Mouse (Mus musculus) ovary, adult 18-20 months (tissue): Measurements from ENCODE around the gene Lpcat1.

Experiments used
- DNase-seq: peaks from one replicate; pipeline ENCODE4 v3.0.0; 2022; ENCODE audit warnings: low spot score, mixed read lengths

Lpcat1 gene

GRCm38 (mm10) chr13:73446943-73447342 lies 20.1 kb upstream of the Lpcat1 start:
- no peak for DNase-seq

- DNase-seq = no peak
These were observed 19.5 kb upstream of the Lpcat1 start for GRCm38 (mm10) chr13:73447478-73447877.

- DNase-seq = no peak
These were observed 18.8 kb upstream of the Lpcat1 start for GRCm38 (mm10) chr13:73448201-73448600.

- DNase-seq = no peak
These were observed 18.3 kb upstream of the Lpcat1 start for GRCm38 (mm10) chr13:73448723-73449122.

GRCm38 (mm10) chr13:73453503-73454217 lies 13.3 kb upstream of the Lpcat1 start:
- no peak for DNase-seq

- no peak for DNase-seq
These were observed 11.7 kb upstream of the Lpcat1 start for GRCm38 (mm10) chr13:73455328-73455727.

GRCm38 (mm10) chr13:73457301-73457700 lies 9.7 kb upstream of the Lpcat1 start:
- DNase-seq = no peak

GRCm38 (mm10) chr13:73457741-73458140 lies 9.3 kb upstream of the Lpcat1 start:
- DNase-seq = no peak

GRCm38 (mm10) chr13:73458719-73459118 lies 8.3 kb upstream of the Lpcat1 start:
- no peak for DNase-seq

GRCm38 (mm10) chr13:73459189-73459850 lies 7.7 kb upstream of the Lpcat1 start:
- DNase-seq = no peak

- no peak for DNase-seq
These were observed 5.4 kb upstream of the Lpcat1 start for GRCm38 (mm10) chr13:73461551-73461950.

GRCm38 (mm10) chr13:73465156-73465555 lies 1.8 kb upstream of the Lpcat1 start:
- no peak for DNase-seq

- no peak for DNase-seq
These were observed 586 bp upstream of the Lpcat1 start for GRCm38 (mm10) chr13:73466411-73466810.

- DNase-seq = no peak
These were observed 632 bp downstream of the Lpcat1 start for GRCm38 (mm10) chr13:73467421-73468237.

- DNase-seq = no peak
These were observed 1.8 kb downstream of the Lpcat1 start for GRCm38 (mm10) chr13:73468834-73469233.

GRCm38 (mm10) chr13:73469257-73469967 lies 2.4 kb downstream of the Lpcat1 start:
- no peak for DNase-seq

- DNase-seq = no peak
These were observed 5.5 kb downstream of the Lpcat1 start for GRCm38 (mm10) chr13:73472481-73472880.

GRCm38 (mm10) chr13:73473746-73474145 lies 6.7 kb downstream of the Lpcat1 start:
- DNase-seq = no peak

- DNase-seq = no peak
These were observed 7.2 kb downstream of the Lpcat1 start for GRCm38 (mm10) chr13:73474163-73474562.

GRCm38 (mm10) chr13:73475058-73475980 lies 8.3 kb downstream of the Lpcat1 start:
- no peak for DNase-seq

- DNase-seq = no peak
These were observed 9.3 kb downstream of the Lpcat1 start for GRCm38 (mm10) chr13:73476259-73476658.
